Mouse (Mus musculus): ENCODE measurements around the gene Kif20b.

GRCm38 (mm10) chr19:34921652-34922602 lies at the start of gene Kif20b:
- no peak for TF ChIP-seq EP300 (optimal IDR thresholded peaks at IDR 0.05)
- peak; percentile 21 for TF ChIP-seq CTCF (IDR thresholded peaks at IDR 0.05; ENCODE audit: low read depth)

Measured in stomach, postnatal 0 days (tissue).